Mouse (Mus musculus): ENCODE measurements around the gene Pmfbp1.

DNA sequence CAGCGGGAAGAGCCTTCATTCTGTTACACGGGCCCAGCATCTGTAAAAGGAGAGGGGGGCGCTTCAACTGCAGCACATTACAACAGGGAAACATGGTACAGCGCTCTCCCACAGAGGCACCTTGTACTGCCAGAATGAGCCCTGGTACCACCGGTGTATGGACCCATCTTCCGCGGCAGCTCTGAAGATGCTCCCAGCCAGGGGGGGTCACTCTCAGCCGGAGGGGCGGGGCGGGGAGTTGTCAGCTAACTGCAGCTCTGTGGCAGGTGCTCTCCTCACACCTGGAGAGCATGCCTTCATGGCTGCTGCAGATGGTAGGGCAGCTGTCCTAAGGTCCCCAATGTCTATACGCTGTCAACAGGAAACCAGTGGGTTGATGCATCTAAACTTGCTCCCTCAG is 25.7 kb upstream of the Pmfbp1 start:
- TF ChIP-seq EP300 (optimal IDR thresholded peaks at IDR 0.05) = no peak
- no peak for TF ChIP-seq CTCF (IDR thresholded peaks at IDR 0.05; ENCODE audit: low read depth)
